Mouse (Mus musculus) thymus, postnatal 14 days (tissue): Measurements from ENCODE around the gene Castor1.

Experiments used
- DNase-seq: peaks from one replicate; pipeline ENCODE4 v3.0.0; 2021

Gene Castor1

GRCm38 (mm10) chr11:4207655-4208054 is 10.4 kb upstream of the Castor1 start:
- DNase-seq: no peak

GRCm38 (mm10) chr11:4209556-4209955 is 8.5 kb upstream of the Castor1 start:
- DNase-seq: peak; percentile 33

GRCm38 (mm10) chr11:4210786-4211185 is 7.2 kb upstream of the Castor1 start:
- DNase-seq: no peak

- no peak for DNase-seq
Measured at GRCm38 (mm10) chr11:4213107-4213506, 4.9 kb upstream of the Castor1 start.

GRCm38 (mm10) chr11:4214572-4214971 is 3.5 kb upstream of the Castor1 start:
- DNase-seq: no peak

- DNase-seq: no peak
Measured at GRCm38 (mm10) chr11:4215061-4215460, 3.0 kb upstream of the Castor1 start.

GRCm38 (mm10) chr11:4216248-4217000 is 1.6 kb upstream of the Castor1 start:
- no peak for DNase-seq

GRCm38 (mm10) chr11:4218637-4219036 is 612 bp downstream of the Castor1 start:
- no peak for DNase-seq

- DNase-seq: peak; percentile 30
Measured at GRCm38 (mm10) chr11:4219317-4219751, 1.3 kb downstream of the Castor1 start.

- no peak for DNase-seq
Measured at GRCm38 (mm10) chr11:4219908-4220307, 1.9 kb downstream of the Castor1 start.

- DNase-seq: peak; percentile 90
Measured at GRCm38 (mm10) chr11:4220443-4221400, 2.7 kb downstream of the Castor1 start.

GRCm38 (mm10) chr11:4222046-4222950 is 4.3 kb downstream of the Castor1 start:
- no peak for DNase-seq

GRCm38 (mm10) chr11:4223393-4224188 is 5.6 kb downstream of the Castor1 start:
- no peak for DNase-seq

- no peak for DNase-seq
Measured at GRCm38 (mm10) chr11:4224223-4224622, 6.2 kb downstream of the Castor1 start.

- no peak for DNase-seq
Measured at GRCm38 (mm10) chr11:4226569-4227325, 8.7 kb downstream of the Castor1 start.

GRCm38 (mm10) chr11:4228463-4228862 is 10.4 kb downstream of the Castor1 start:
- no peak for DNase-seq

- no peak for DNase-seq
Measured at GRCm38 (mm10) chr11:4229841-4230240, 11.8 kb downstream of the Castor1 start.

- DNase-seq: no peak
Measured at GRCm38 (mm10) chr11:4231435-4231834, 13.4 kb downstream of the Castor1 start.

GRCm38 (mm10) chr11:4232644-4233043 is 14.6 kb downstream of the Castor1 start:
- DNase-seq: no peak

GRCm38 (mm10) chr11:4235052-4235655 is 17.1 kb downstream of the Castor1 start:
- no peak for DNase-seq
